Mouse (Mus musculus): ENCODE measurements around the gene Smim4.

Gene Smim4

DNA sequence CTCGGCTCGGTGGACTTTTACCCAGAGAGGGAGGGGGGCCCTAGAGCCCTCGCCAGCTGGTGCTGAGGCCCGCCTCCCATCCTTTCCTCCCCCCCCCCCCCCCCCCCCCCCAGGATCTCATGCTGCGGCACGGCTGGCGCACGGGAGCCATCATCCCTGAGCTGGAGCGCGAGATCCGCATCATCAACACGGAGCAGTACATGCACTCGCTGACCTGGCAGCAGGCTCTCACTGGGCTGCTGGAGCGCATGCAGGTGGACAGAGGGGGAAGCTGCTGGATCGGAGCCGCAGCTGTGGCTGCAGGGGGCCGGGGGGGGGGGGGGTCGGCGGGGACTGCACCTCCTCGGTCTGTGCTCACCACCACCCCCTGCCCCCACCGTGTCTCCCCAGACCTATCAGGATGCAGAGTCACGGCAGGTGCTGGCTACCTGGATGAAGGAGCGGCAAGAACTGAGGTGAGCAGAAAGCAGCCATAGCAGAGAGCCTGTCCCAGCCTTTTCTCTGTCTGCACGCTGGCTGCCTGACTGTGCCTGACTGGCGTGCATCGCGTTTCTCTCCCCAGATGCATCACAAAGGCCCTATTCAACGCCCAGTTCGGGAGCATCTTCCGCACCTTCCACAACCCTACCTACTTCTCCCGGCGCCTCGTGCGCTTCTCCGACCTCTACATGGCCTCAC is 9.6 kb upstream of the Smim4 start:
- peak; percentile 36 for DNase-seq

- no peak for DNase-seq
These were observed 9.0 kb upstream of the Smim4 start for GRCm38 (mm10) chr14:31137791-31138190.

DNA sequence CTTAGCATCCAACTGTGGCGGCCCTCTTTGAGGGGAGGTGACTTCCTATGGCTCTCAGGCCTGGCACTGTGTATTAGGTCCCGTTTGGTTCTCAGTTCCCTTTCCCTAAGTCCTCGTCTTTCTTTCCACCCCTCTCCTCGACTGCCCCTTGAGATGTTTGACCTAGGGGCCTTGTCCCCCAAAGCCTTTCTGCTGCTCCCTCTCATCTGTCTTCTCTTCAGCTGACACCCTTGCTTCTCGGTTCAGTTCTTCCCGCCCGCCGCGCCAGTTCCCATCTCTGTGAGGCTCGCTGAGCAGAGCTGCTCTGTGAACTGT is 8.5 kb upstream of the Smim4 start:
- DNase-seq = no peak

GRCm38 (mm10) chr14:31136411-31137280 is 7.9 kb upstream of the Smim4 start:
- DNase-seq = no peak

DNA sequence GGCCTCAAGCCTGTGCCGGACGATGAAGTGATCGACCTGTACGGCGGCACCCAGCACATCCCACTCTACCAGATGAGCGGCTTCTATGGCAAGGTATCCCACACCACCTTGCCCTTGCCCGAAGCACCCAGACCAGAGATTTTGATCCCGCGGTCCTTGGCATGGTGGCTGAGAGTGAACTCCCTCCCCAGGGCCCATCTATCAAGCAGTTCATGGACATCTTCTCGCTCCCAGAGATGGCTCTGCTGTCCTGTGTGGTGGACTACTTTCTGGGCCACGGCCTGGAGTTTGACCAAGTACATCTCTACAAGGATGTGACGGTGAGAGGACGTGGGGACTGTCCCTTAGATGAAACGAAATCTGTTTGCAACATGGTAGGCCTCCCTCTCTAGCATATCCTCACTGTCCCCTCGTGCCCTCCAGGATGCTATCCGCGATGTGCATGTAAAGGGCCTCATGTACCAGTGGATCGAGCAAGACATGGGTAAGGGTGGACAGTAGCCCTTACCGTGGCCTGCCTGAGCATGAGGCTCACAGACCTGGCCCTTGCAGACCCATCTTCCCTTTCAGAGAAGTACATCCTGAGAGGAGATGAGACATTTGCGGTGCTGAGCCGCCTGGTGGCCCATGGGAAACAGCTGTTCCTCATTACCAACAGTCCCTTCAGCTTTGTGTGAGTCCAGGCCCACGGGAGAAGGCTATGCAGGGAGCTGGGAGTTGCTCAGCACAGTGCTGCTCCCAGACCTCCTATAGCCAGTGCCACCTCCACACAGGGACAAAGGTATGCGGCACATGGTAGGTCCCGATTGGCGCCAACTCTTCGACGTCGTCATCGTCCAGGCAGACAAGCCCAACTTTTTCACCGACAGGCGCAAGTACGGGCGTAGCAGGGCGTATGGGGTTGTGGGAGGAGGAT is 7.0 kb upstream of the Smim4 start:
- DNase-seq = no peak

GRCm38 (mm10) chr14:31134015-31135000 is 5.6 kb upstream of the Smim4 start:
- DNase-seq = no peak

- no peak for DNase-seq
These were observed 4.4 kb upstream of the Smim4 start for GRCm38 (mm10) chr14:31133023-31133665.

DNA sequence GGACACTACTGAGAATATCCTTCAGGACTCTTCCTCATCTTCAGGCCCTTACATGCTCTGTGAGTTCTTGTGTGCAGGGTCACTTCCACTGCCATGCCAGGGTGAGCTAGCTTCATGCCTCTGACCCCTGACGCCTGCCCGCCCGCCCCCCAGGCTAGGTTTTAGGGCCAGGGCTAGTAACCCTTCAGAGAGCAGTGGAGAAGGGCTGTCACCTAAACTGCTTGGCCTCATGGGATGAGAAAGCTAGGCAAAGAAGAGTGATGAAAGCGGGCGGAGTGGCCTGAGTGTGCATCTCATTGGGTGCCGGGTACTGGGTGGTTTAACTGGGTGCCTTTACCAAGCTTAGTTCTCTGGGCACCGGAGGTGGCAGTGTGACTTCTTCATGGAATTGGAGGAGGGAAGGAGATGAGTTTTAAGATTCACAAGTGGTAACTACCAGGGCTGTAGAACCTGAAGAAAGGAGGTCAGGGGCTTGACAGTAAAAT is 3.8 kb upstream of the Smim4 start:
- no peak for DNase-seq

GRCm38 (mm10) chr14:31132031-31132430 is 3.3 kb upstream of the Smim4 start:
- DNase-seq = no peak

- DNase-seq = no peak
These were observed 2.6 kb upstream of the Smim4 start for GRCm38 (mm10) chr14:31131272-31131821.

GRCm38 (mm10) chr14:31130236-31131220 is 1.8 kb upstream of the Smim4 start, which contains the start of gene Nt5dc2:
Nt5dc2 (plus strand) TSS chr14:31131053.
- peak; percentile 56 for DNase-seq

- DNase-seq = no peak
These were observed 825 bp upstream of the Smim4 start for GRCm38 (mm10) chr14:31129326-31130235.

- no peak for DNase-seq
These were observed 493 bp downstream of the Smim4 start for GRCm38 (mm10) chr14:31128101-31128825.

GRCm38 (mm10) chr14:31126826-31127225 is 1.9 kb downstream of the Smim4 start:
- DNase-seq = no peak

DNA sequence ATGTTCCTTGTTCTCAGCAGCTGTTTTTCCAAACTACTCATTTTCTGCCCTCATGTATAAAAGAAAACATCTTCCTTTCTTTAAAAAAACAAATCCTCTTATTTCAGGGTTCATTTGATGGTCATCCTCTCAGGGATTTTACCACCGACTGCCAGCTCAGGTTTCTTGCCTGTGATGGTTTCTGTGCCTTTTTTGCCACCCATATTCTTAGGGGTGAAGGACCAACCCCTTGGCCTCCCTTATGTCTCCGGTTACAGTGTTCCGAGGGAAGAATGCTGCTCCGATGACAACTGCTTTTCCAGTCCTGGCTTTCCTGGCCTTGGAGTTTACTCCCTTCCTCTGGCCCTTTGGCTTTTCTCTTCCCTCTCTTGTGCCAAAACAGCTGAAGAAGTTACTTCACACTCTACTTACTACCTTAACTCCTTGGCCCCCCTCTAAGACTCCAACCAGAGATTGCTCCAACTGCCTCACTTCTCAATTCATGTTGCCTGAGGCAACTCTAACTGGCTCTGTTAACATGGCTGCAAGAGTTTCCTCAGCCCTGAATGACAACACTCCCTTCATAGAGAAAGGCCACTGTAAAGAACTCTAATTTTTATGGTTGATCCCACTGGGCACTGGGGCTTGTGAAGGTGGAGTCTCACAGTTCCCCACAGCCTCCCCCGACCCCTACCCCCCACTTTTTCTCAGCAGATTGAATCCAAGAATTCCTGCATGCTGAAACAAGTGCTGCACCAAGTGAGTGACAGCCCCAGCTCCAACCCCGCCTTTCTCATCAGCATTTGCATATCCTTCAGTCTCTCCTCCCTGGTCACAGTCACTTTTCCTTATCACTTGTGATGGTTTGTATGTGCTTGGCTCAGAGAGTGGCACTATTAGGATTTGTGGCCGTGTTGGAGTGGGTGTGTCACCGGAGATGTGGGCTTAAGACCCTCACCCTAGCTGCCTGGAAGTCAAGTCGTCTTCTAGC is 3.4 kb downstream of the Smim4 start:
- DNase-seq = no peak

DNA sequence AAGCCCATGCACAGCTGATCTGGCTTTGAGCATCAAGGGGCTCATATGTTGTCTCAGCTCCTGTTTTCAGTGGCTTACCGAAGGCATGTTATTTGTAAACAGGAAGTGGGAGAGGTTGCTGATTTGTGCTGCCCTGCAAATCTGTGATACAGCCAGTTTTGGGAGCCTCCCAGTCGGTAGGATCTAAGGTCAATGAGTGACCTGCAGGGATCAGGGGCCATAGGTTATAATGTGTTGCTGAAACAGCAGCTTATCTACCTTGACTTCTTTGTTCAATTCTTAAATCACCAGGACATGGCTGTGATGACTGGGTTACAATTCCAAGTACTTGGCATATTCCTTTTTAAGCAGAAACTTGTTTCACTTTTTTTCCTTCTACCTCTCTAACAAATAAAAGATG is 13.2 kb downstream of the Smim4 start:
- no peak for DNase-seq

DNA sequence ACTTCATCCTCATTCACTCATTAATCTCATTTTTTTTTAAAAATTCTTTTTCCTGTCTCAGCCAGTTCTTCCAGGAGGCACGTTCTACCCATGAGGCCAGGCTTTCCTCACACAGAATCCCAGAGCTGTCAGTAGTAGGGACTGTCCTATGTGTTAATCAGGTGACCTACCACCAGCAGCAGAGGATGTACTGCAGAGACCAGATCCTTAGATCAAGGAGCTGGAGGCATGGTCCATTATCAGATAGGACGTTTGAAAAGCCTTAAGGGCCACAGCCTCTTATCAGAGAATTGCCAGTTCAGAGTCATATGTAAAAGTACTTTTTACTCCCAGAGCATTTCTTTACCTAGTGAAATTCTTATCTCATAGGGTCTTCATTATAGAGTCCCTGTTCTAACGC is 14.7 kb downstream of the Smim4 start:
- no peak for DNase-seq

Measured in cerebellum, adult 11 months (tissue).